Mouse (Mus musculus) liver, adult (tissue): ENCODE data around the gene Rimbp3.

ENCODE experiments used
- GATA4 ChIP-seq: IDR thresholded peaks from 2 replicates; pipeline ENCODE4 v1.6.1; 2014; ENCODE audit warnings: mild to moderate bottlenecking, low read length; ENCODE audit not compliant: insufficient replicate concordance

The Rimbp3 gene

GRCm38 (mm10) chr16:17204990-17205389 lies 3.4 kb upstream of the Rimbp3 start:
- TF ChIP-seq GATA4, result no peak

- no peak for TF ChIP-seq GATA4
Observed at GRCm38 (mm10) chr16:17209404-17209960, 1.1 kb downstream of the Rimbp3 start.

GRCm38 (mm10) chr16:17209981-17210838 lies 1.8 kb downstream of the Rimbp3 start:
- TF ChIP-seq GATA4, result no peak

- no peak for TF ChIP-seq GATA4
Observed at GRCm38 (mm10) chr16:17216934-17217633, 8.7 kb downstream of the Rimbp3 start.

GRCm38 (mm10) chr16:17220127-17220733 lies 11.8 kb downstream of the Rimbp3 start:
- no peak for TF ChIP-seq GATA4

GRCm38 (mm10) chr16:17222197-17222596 lies 13.8 kb downstream of the Rimbp3 start:
- TF ChIP-seq GATA4, result no peak

- TF ChIP-seq GATA4, result no peak
Observed at GRCm38 (mm10) chr16:17225584-17225983, 17.2 kb downstream of the Rimbp3 start.

- no peak for TF ChIP-seq GATA4
Observed at GRCm38 (mm10) chr16:17226496-17226895, 18.1 kb downstream of the Rimbp3 start.

- TF ChIP-seq GATA4, result no peak
Observed at GRCm38 (mm10) chr16:17232794-17233701, 24.6 kb downstream of the Rimbp3 start, which contains the start of gene Hic2. Gene Hic2, plus strand, starts transcription at chr16:17233572.

GRCm38 (mm10) chr16:17233702-17234498 lies 25.5 kb downstream of the Rimbp3 start:
- TF ChIP-seq GATA4, result no peak

GRCm38 (mm10) chr16:17234499-17234895 lies 26.1 kb downstream of the Rimbp3 start:
- no peak for TF ChIP-seq GATA4

- no peak for TF ChIP-seq GATA4
Observed at GRCm38 (mm10) chr16:17234916-17235665, 26.7 kb downstream of the Rimbp3 start.

- TF ChIP-seq GATA4, result no peak
Observed at GRCm38 (mm10) chr16:17237634-17238033, 29.2 kb downstream of the Rimbp3 start.
